Mouse (Mus musculus) liver, adult 2 months (tissue): ENCODE measurements at regions not wholly inside any gene's neighbourhood (a gene's known extent, or its start where the extent isn't known, plus 50 kb on each side); places are given as distances from the start of the nearest gene placed in this dataset.

Experiments used
- CTCF ChIP-seq: fragments of 200-500 bp; IDR thresholded peaks from 2 replicates; pipeline ENCODE4 v1.5.1; 2011; ENCODE audit warnings: low read depth, low read length, control low read depth
- POLR2A ChIP-seq: fragments of 200-500 bp; IDR thresholded peaks from 2 replicates; pipeline ENCODE4 v1.6.1; 2011; ENCODE audit warnings: low read length, control low read depth; ENCODE audit not compliant: insufficient read depth; ENCODE audit errors: extremely low read depth

DNA sequence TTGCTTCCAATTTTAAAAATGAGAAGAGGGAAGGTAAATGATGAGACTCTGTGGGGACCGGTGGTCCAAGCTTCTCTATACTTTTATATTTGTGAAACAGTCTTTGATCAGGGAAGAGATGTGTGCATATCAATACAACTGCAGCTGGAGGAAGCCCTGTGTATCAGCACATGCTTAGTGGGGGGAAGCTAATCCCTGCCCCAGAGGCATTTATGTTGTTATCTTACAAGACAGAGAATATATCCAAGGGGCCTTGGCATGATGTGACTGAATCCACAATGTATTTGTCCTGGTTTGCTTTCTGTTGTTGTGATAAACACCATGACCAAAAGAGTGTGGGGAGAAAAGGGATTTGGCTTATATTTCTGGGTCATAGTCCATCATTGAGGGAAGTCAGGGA lies 105.2 kb upstream of the C9orf72 start:
- TF ChIP-seq CTCF (no peak), POLR2A (no peak)
